Mouse (Mus musculus): ENCODE data around the gene Hdgfl3.
"Not testable (repeated sequence)": the region's sequence is repeated elsewhere in the genome, so short reads cannot be mapped to it uniquely, and the experiment has no call there.

Gene Hdgfl3

DNA sequence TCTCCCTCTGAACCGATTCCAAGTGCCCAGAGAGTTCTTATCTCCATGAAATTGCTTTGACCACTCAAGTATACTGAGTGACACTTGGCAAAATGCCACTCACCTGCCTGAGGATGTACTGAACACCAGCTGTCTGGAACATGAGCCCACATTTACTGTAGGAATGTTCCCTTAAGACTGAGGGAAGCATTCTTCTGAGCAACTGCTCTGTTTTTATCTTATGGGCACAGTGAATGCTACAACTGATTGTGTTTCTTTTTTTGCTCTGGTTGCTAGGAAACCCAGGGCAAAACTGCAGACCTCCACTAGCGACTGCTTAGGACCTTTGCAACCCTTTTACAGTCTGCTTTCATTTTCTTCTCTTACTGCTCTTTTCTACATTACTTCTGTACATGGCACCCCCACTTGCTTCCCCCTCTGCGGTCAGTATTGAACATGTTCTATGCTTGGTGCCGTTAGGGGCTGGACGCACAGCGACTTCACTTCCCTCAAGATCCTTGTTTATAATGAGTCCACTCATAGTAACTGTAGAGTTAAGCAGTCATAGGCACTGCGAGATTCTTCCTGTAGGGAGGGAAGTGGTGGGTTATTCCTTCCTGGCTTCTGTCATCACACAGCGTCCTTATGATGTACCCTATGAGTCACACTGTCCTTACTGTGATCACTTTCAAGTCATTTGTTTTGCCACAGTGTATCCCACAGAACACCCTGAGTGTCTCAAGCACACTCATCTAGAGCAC is 79.5 kb downstream of the Hdgfl3 start:
- no peak for DNase-seq (ENCODE audit: low spot score)

DNA sequence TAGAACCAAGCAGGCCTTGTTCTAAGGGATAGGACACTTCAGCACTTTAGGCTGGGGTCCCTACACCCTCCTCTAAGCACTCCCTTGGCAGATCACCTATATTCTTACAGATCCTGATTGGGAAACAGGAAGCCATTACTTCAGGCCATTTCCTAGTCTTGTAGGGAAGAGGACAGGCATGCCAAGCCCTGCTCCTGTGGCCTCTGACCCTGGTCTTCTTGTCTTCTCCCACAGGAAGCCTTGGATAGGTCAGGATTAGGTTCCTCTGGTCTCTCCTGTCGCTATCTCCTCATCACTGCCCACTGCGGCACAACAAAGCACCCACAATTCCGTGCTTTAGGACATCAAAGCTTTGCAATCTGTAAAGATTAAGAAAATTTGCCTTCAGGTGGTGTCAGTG is 82.6 kb downstream of the Hdgfl3 start:
- DNase-seq (ENCODE audit: low spot score): no peak

DNA sequence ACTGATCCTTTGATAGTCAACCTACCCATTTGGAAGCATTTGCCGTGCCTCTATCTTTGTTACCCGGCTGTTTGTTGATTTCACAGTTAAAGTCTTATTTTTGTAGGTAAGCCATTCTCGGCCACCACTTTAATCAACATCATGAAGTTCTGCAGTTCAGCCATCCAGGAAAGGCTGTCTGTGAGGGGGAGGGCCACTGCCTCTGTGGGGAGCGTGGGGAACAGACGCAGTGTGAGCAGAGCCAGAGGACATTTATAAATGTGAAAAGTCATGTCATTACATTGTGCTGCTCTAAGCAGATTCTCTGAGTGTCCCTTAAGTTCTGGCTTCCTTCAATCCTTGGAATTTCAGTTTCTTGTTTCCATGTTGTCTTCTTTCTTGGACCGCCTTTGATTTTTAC is 84.1 kb downstream of the Hdgfl3 start:
- no peak for DNase-seq (ENCODE audit: low spot score)

DNA sequence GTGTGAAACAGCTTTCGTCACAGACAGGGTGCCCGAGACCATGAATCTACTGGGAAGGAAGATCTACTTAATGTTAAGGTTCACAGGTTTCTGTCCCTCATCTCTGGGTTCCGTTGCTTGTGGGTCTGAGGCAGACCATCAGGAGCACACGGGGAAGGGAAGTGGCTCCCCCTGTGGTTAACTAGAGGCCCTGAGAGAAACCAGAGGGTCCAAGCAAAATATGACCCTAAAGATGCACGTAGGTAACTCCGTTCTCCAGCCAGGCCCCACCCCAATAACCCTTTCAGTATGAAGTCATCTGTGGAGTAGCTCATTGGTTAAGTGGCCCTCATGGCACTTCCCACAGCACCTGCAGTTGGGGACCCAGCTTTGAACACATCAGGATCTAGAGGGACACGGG is 84.6 kb downstream of the Hdgfl3 start:
- no peak for DNase-seq (ENCODE audit: low spot score)

DNA sequence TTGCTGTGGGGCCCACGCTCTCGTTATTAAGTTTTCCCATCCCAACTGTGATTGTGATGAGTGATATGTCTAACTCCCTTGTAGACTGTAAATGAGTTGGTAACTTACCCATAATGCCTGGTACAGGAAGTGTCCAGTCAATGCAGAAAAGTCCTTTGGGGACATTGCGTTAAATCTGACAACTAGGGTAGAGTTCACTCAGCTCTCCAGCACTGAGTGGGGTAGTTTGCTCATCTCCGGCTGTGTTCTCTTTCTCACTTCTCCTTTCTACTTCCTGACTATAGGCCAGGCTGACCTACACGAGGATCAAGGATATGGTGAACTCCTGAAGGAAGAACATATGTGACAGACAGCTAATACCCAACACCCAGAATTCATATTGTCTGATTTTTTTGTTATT is 85.1 kb downstream of the Hdgfl3 start:
- no peak for DNase-seq (ENCODE audit: low spot score)

- DNase-seq (ENCODE audit: low spot score): no peak
These were observed 86.5 kb downstream of the Hdgfl3 start for GRCm38 (mm10) chr7:81847777-81848176.

- DNase-seq (ENCODE audit: low spot score): no peak
These were observed 87.3 kb downstream of the Hdgfl3 start for GRCm38 (mm10) chr7:81847010-81847409.

DNA sequence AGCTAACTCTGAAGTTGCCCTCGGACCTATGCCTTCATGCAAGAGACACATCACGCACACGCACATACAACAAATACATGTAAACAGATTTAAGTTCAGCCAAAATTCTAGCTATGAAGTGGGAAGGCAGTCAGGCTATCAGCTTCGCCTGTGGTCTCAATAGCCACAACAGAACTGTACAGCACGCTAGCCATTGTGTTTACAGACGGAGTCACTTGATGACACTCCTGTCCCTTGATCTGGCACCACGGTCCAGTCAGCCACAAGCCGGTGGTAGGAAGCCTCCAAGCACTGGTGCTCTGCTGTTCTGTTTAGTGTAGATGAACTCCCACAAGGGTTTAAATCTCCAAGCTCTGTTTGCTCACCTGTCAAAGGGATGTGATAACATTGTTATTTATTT is 88.3 kb downstream of the Hdgfl3 start:
- no peak for DNase-seq (ENCODE audit: low spot score)

- no peak for DNase-seq (ENCODE audit: low spot score)
These were observed 89.0 kb downstream of the Hdgfl3 start for GRCm38 (mm10) chr7:81845313-81845712.

DNA sequence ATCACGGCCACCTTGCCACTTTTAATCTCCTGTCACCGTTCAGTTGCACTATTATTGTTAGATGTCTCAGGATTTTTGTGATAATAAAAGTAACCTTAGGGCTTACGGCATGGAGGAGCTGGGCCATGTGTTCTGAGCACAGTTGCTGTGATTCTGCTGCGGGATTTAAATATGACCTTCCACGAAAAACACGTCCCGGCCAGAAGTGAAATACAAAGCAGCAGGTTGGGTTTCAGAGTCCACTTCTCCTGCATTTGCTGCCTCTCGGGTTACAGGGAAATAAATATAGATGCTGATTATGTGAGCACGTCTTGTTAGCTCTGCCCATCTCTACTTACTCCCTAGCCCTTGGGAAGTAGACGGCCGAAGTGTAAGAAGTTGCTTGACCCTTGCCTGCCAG is 89.5 kb downstream of the Hdgfl3 start:
- no peak for DNase-seq (ENCODE audit: low spot score)

- DNase-seq (ENCODE audit: low spot score): no peak
These were observed 90.4 kb downstream of the Hdgfl3 start for GRCm38 (mm10) chr7:81843903-81844302.

GRCm38 (mm10) chr7:81842998-81843397 is 91.3 kb downstream of the Hdgfl3 start:
- no peak for DNase-seq (ENCODE audit: low spot score)

DNA sequence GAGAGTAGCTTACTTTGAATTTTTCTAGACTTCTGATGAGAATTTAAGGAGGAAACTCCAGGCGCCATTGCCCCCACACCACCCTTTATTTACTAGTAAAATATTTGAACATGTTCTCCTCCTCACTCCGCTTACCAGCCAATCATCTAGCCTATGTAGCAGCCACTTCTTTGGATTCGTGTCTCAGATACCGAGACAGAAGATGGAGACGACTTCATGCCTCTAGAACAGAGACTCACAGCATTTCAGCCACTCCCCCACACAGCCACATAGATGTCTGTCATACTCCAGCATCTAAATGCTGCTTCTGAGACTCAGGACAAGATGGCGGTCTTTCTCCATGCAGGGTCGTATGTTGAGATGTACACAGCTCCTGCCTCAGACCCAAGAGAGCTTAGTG is 92.1 kb downstream of the Hdgfl3 start:
- no peak for DNase-seq (ENCODE audit: low spot score)

DNA sequence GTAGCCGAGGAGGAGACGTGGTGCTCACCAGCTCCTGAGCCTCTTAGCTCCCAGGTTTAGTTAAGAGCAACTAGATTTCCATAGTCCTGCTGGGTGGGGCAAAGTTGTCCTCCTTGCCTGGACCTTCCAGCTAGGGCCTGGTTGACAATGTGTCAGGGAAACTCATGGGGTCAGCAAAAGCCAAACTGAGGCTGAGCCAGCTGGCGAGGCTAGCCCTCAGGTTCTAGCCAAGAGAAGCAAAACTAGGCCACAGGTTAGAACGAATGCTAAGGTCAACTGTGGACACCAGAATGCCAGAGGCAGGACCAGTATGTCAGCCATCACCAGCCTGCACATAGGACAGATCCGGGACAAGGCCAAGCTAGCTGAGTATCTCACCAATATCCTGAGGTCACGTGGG is 92.8 kb downstream of the Hdgfl3 start:
- DNase-seq (ENCODE audit: low spot score): no peak

- DNase-seq (ENCODE audit: low spot score): no peak
These were observed 93.6 kb downstream of the Hdgfl3 start for GRCm38 (mm10) chr7:81840661-81841181.

DNA sequence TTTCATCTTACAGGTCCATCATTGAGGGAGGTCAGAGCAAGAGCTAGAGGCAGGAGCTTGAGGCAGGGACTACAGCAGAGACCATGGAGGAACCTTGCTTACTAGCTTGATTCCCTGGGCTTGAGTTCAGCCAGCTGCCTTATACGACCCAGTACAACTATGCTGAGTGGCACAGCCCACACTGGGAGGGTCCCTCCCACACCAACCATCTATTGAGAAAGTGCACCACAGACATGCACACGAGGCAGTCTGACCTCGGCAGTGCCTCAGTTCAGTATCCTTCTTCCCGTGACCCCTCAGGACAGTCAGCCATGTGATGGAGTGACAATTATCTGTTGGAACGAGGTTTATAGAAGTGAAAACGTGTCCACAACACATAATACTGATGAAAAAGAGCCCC is 94.5 kb downstream of the Hdgfl3 start:
- no peak for DNase-seq (ENCODE audit: low spot score)

- DNase-seq (ENCODE audit: low spot score): not testable (repeated sequence)
These were observed 96.5 kb downstream of the Hdgfl3 start for GRCm38 (mm10) chr7:81837771-81838170.

DNA sequence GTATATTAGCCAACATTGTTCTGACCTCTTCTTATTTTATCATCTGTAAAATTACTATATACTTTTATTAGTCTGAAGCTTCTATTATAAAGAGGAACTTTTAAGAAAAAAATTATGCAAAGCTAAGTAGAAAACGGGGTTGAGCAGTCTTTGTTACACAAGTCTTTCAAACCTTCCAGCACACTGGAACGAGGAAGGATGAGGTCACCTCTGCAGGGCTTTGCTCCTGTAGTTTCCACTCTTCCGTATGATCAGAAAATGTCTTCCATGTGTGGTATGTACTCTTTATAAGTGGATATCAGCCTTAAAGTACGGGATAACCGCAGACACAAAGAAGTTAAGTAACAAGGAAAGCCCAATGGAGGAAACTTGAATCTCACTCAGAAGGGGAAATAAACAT is 98.8 kb downstream of the Hdgfl3 start:
- DNase-seq (ENCODE audit: low spot score): no peak

DNA sequence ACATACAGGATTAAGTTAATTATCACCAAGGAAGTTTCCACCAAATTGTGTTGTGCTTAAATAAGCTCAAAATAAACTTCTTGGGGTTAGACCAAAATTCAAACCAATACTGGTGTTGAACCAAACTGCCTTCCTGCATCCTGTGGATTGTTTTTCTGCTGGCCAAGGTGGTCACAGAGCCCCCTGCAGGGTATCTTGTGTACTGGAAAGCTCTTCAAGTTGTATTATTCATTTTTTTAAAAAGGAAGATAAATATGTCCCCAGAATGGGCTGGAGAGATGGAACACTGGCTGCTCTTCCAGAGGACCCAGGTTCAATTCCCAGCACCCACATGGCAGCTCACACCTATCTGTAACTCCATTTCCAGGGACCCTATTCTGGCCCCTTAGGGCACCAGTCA is 99.4 kb downstream of the Hdgfl3 start:
- no peak for DNase-seq (ENCODE audit: low spot score)
